Mouse (Mus musculus) hindbrain, embryonic 16.5 days (tissue): ENCODE results near the gene Pla2r1. TPM values are rescaled to one million over a fixed set of nuclear protein-coding genes. Genes with fewer than 3 reads are reported as not detected.

Experiments
- ATAC-seq: fragments of 200-750 bp; cut with Nextera tagmentation; 2 replicates; pipeline ENCODE4 v1.8.0; 2017; ENCODE audit warnings: moderate TSS enrichment, moderate library complexity
- H3K27ac ChIP-seq: fragments of 300-500 bp; sonication (generic); 2 replicates; pipeline ENCODE4 v1.5.1; 2014; ENCODE audit warnings: low read depth, mild to moderate bottlenecking, control low read depth, low read length, moderate library complexity
- H3K27me3 ChIP-seq: fragments of 300-500 bp; sonication (generic); replicated peaks from 2 replicates; pipeline ENCODE4 v1.6.1; 2014; ENCODE audit warnings: low read length; ENCODE audit not compliant: control insufficient read depth, insufficient read depth
- H3K36me3 ChIP-seq: fragments of 300-500 bp; sonication (generic); 2 replicates; pipeline ENCODE4 v1.6.1; 2014; ENCODE audit warnings: mild to moderate bottlenecking, low read length, moderate library complexity, mixed read lengths; ENCODE audit not compliant: control insufficient read depth, insufficient read depth
- H3K4me1 ChIP-seq: fragments of 300-500 bp; sonication (generic); 2 replicates; pipeline ENCODE4 v1.6.1; 2014; ENCODE audit warnings: low read depth, low read length; ENCODE audit not compliant: control insufficient read depth, insufficient read depth
- H3K4me2 ChIP-seq: fragments of 300-500 bp; sonication (generic); 2 replicates; pipeline ENCODE4 v1.6.1; 2014; ENCODE audit warnings: mild to moderate bottlenecking, low read length, control low read depth, moderate library complexity
- H3K4me3 ChIP-seq: fragments of 300-500 bp; sonication (generic); 2 replicates; pipeline ENCODE4 v1.5.1; 2014; ENCODE audit warnings: mild to moderate bottlenecking, low read length, control low read depth, moderate library complexity
- H3K9ac ChIP-seq: fragments of 300-500 bp; sonication (generic); 2 replicates; pipeline ENCODE4 v1.6.1; 2014; ENCODE audit warnings: low read depth, mild to moderate bottlenecking, control low read depth, low read length, moderate library complexity
- H3K9me3 ChIP-seq: fragments of 300-500 bp; sonication (generic); 2 replicates; pipeline ENCODE4 v1.6.1; 2014; ENCODE audit warnings: mild to moderate bottlenecking, low read length, moderate library complexity; ENCODE audit not compliant: control insufficient read depth
- WGBS: fragments of 180-500 bp; shearing (Covaris S2); extraction: QIAGEN DNeasy Blood & Tissue Kit; methylation state at CpG from one replicate; pipeline ENCODE4 v1.1.7; 2014; 5-methylcytosine and 5-hydroxymethylcytosine counted together
- polyA plus RNA-seq: library from polyadenylated mRNA; unstranded; fragments of >200 nt; fragmentation: Nextera tagmentation; extraction: Ambion mirVana; gene quantifications from 2 replicates; pipeline ENCODE4 v1.2.1, GENCODE M21; 2015

The Pla2r1 gene
- polyA plus RNA-seq, 1 experiment from 2014 or later = 0.50 TPM

GRCm38 (mm10) chr2:60546082-60546481 lies 7.0 kb downstream of the Pla2r1 start:
- no peak for ATAC-seq
- 83% methylated on average over 4 of the region's 4 CpGs for WGBS
- H3K36me3 ChIP-seq = no peaks in the 10 kb centered on the region
- no peaks in the 10 kb centered on the region for H3K9me3 ChIP-seq
- no peak overlapping the region for H3K27ac ChIP-seq
- no peak overlapping the region for H3K4me3 ChIP-seq
- no peaks in the 10 kb centered on the region for H3K4me1 ChIP-seq
- no peaks in the 10 kb centered on the region for H3K27me3 ChIP-seq
- H3K9ac ChIP-seq = no peak overlapping the region
- no peak overlapping the region for H3K4me2 ChIP-seq

- Histone ChIP-seq H3K9me3 (no peaks in the 10 kb centered on the region), H3K36me3 (no peaks in the 10 kb centered on the region), H3K27me3 (no peaks in the 10 kb centered on the region), H3K4me3 (no peak overlapping the region), H3K9ac (no peak overlapping the region), H3K4me2 (no peak overlapping the region), H3K27ac (no peak overlapping the region), H3K4me1 (no peaks in the 10 kb centered on the region)
- no peak for ATAC-seq
- 57% methylated on average over 5 of the region's 5 CpGs for WGBS
These were observed 9.1 kb downstream of the Pla2r1 start for GRCm38 (mm10) chr2:60544006-60544405.

DNA sequence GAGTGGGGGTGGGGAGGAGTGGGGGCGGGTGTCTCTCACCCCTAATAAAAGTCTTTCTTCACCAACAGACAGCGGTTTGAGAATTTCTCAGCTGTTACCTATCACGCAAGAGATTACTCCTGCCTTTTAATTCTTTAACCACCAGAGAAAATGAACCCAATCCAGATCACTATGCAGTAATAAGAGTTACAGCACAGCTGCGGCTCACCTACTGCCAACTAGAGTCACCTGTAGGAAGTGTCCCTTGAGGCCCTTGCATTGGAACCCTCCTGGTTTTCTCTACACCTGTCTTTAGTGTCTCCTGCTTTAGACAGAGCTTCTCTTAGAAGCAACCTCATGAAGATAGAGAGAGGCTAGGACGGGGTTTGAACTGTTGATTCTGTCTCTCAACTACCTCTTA lies 11.4 kb downstream of the Pla2r1 start:
- no peak overlapping the region for H3K4me2 ChIP-seq
- no peak overlapping the region for H3K4me3 ChIP-seq
- no peaks in the 10 kb centered on the region for H3K27me3 ChIP-seq
- no peaks in the 10 kb centered on the region for H3K4me1 ChIP-seq
- WGBS = 57% methylated on average over 5 of the region's 5 CpGs
- H3K27ac ChIP-seq = no peak overlapping the region
- H3K9ac ChIP-seq = no peak overlapping the region
- H3K36me3 ChIP-seq = no peaks in the 10 kb centered on the region
- no peaks in the 10 kb centered on the region for H3K9me3 ChIP-seq
- no peak for ATAC-seq

DNA sequence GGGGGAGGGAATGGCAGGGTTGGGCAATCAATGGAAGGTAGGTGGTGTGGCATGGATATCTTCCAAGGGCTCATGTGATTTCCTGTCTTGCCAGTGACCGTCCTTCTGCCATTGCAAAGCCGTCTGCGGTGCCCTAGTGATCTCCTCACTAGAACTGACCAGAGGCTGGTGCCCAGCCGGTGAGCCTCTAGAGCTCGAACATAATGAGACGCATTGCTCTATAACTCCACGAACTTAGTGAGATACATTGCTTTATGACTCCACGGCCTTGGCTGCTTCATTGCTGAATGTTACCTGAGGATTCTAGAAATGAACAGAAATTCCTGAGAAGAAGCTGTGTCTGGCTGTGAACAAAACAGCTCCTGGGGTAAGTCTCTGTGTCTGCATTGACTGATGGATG lies 12.8 kb downstream of the Pla2r1 start:
- Histone ChIP-seq H3K4me2 (no peak overlapping the region), H3K27ac (no peak overlapping the region), H3K9me3 (no peaks in the 10 kb centered on the region), H3K4me3 (no peak overlapping the region), H3K9ac (no peak overlapping the region), H3K4me1 (no peaks in the 10 kb centered on the region), H3K27me3 (no peaks in the 10 kb centered on the region), H3K36me3 (no peaks in the 10 kb centered on the region)
- no peak for ATAC-seq
- 96% methylated on average over 8 of the region's 8 CpGs for WGBS

DNA sequence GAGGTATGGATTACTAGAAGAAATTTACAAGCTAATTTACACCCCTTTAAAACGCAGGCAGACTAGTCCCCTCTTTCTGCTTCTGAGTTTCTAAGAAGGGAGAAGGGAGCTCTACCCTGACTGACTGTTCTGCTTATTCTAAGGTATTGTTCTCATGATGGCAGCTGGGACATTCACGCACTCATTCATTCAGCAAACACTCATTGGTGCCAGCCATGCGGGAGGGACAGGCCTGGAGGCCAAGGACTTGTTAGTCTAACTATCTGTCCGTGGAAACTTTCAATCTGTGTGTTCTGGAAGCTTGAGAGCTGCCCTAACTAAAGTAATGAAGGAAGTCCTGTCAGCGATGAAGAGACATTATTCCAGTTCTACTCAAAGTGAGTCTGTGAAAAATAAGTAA lies 14.4 kb downstream of the Pla2r1 start:
- H3K4me3 ChIP-seq = no peak overlapping the region
- no peak overlapping the region for H3K9ac ChIP-seq
- 52% methylated on average over 5 of the region's 5 CpGs for WGBS
- H3K36me3 ChIP-seq = no peaks in the 10 kb centered on the region
- no peak for ATAC-seq
- H3K4me2 ChIP-seq = no peak overlapping the region
- H3K9me3 ChIP-seq = no peaks in the 10 kb centered on the region
- H3K27ac ChIP-seq = no peak overlapping the region
- H3K27me3 ChIP-seq = no peaks in the 10 kb centered on the region
- no peaks in the 10 kb centered on the region for H3K4me1 ChIP-seq

GRCm38 (mm10) chr2:60538274-60538673 lies 14.8 kb downstream of the Pla2r1 start:
- H3K9ac ChIP-seq = no peak overlapping the region
- H3K4me3 ChIP-seq = no peak overlapping the region
- no peaks in the 10 kb centered on the region for H3K9me3 ChIP-seq
- no peak overlapping the region for H3K4me2 ChIP-seq
- H3K27me3 ChIP-seq = no peaks in the 10 kb centered on the region
- WGBS = 45% methylated on average over 4 of the region's 4 CpGs
- ATAC-seq = peak; percentile 46; the same call in 1 of the 2 replicates
- no peak overlapping the region for H3K27ac ChIP-seq
- H3K4me1 ChIP-seq = no peaks in the 10 kb centered on the region
- no peaks in the 10 kb centered on the region for H3K36me3 ChIP-seq

DNA sequence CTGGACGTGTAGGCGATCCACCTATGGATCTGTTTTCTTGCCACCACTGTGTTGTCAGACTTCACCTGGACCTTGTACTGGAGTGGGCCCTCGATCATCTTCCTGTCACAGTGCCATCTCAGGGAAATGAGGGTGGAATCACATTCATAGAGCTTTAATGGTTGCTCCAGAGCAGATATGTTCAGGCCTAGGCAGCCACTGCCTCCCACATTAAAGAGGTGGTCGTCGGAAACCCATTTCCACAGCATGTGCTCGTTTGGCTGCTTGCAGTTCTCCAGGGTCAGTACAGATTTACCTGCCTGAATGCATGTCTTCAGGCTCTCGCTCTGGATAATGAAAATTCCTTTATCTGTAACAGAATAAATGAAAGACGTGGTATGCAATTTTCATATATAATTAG lies 18.4 kb downstream of the Pla2r1 start:
- 0 out of 2 replicates have a peak, but pooled peaks have one; percentile 22 for ATAC-seq
- no peak overlapping the region for H3K27ac ChIP-seq
- H3K9me3 ChIP-seq = no peaks in the 10 kb centered on the region
- no peak overlapping the region for H3K4me2 ChIP-seq
- H3K4me1 ChIP-seq = no peaks in the 10 kb centered on the region
- H3K27me3 ChIP-seq = no peaks in the 10 kb centered on the region
- no peaks in the 10 kb centered on the region for H3K36me3 ChIP-seq
- H3K4me3 ChIP-seq = no peak overlapping the region
- H3K9ac ChIP-seq = no peak overlapping the region
- WGBS = 70% methylated on average over 8 of the region's 8 CpGs

DNA sequence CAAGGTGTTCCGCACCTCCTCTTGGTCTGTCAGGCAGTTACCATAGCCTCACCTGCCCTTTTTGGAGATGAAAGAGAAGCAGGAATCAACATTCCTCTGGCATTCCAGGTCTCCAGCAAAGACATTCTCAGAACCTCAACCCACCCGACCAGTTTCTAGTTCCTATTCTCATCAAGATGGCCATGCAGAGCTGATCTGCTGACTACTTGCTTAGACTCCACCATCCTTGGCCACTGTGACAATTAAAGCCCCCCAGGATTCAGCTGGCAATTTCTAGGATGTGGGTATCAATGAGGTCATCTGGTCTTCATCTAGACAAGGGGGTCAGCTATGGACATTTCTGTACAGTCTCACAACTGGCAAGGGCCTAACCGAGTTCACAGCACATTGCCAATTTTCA lies 20.1 kb downstream of the Pla2r1 start:
- Histone ChIP-seq H3K9ac (no peak overlapping the region), H3K4me1 (no peaks in the 10 kb centered on the region), H3K27ac (no peak overlapping the region), H3K9me3 (no peaks in the 10 kb centered on the region), H3K27me3 (no peaks in the 10 kb centered on the region), H3K4me3 (no peak overlapping the region), H3K36me3 (no peaks in the 10 kb centered on the region), H3K4me2 (no peak overlapping the region)
- no peak for ATAC-seq
- WGBS = 88% methylated on average over 3 of the region's 3 CpGs

- Histone ChIP-seq H3K9me3 (no peaks in the 10 kb centered on the region), H3K9ac (no peak overlapping the region), H3K4me1 (no peaks in the 10 kb centered on the region), H3K4me2 (no peak overlapping the region), H3K27ac (no peak overlapping the region), H3K36me3 (no peaks in the 10 kb centered on the region), H3K4me3 (no peak overlapping the region), H3K27me3 (no peaks in the 10 kb centered on the region)
- 0 out of 2 replicates have a peak, but pooled peaks have one; percentile 65 for ATAC-seq
- 38% methylated on average over 5 of the region's 5 CpGs for WGBS
These were observed 20.6 kb downstream of the Pla2r1 start for GRCm38 (mm10) chr2:60532495-60532894.

- no peak for ATAC-seq
- no peak overlapping the region for H3K4me2 ChIP-seq
- H3K9me3 ChIP-seq = no peaks in the 10 kb centered on the region
- no peak overlapping the region for H3K27ac ChIP-seq
- 59% methylated on average over 8 of the region's 8 CpGs for WGBS
- H3K36me3 ChIP-seq = no peaks in the 10 kb centered on the region
- H3K4me1 ChIP-seq = no peaks in the 10 kb centered on the region
- no peak overlapping the region for H3K9ac ChIP-seq
- no peak overlapping the region for H3K4me3 ChIP-seq
- H3K27me3 ChIP-seq = no peaks in the 10 kb centered on the region
These were observed 37.3 kb downstream of the Pla2r1 start for GRCm38 (mm10) chr2:60515817-60516216.
